In genomic region chr4:126150297-126150948, GRCm38 (mm10) we compare ENCODE assay signal across 8 mouse cellular contexts. TPM values are rescaled to one million over a fixed set of nuclear protein-coding genes. Genes with fewer than 3 reads are reported as not detected.
A peak's percentile ranks its signal among the peaks of the same experiment; 100 is the strongest.
DNase-seq lines count a peak whose midpoint lies in the region; ATAC-seq lines count a peak whose summit lies in the region.

No protein-coding gene starts in this region.

- 29% methylated on average over 16 of the region's 16 CpGs for WGBS in heart, embryonic 12.5 days
- 60% methylated on average over 16 of the region's 16 CpGs for WGBS in midbrain, embryonic 14.5 days

- peak overlapping the region; percentile 88 for H3K27ac ChIP-seq in heart, embryonic 12.5 days (ENCODE audit: poor library complexity, severe bottlenecking)
- H3K27ac ChIP-seq in midbrain, embryonic 14.5 days (replicated peaks; ENCODE audit: low read depth, low read length), result no peak overlapping the region

- peaks cover 13% of the 10 kb centered on the region for H3K27me3 ChIP-seq in heart, embryonic 12.5 days (replicated peaks)
- peaks cover 36% of the 10 kb centered on the region for H3K27me3 ChIP-seq in midbrain, embryonic 14.5 days (ENCODE audit: control insufficient read depth, insufficient read depth, low read length)

- ATAC-seq in heart, embryonic 12.5 days (ENCODE audit: insufficient number of reproducible peaks, low FRiP score), result peak; percentile 60
- ATAC-seq in midbrain, embryonic 14.5 days (ENCODE audit: low FRiP score, low TSS enrichment), result no peak

- H3K9me3 ChIP-seq in heart, embryonic 12.5 days (replicated peaks), result no peaks in the 10 kb centered on the region
- no peaks in the 10 kb centered on the region for H3K9me3 ChIP-seq in midbrain, embryonic 14.5 days (ENCODE audit: control insufficient read depth, low read length)

- peaks cover 62% of the 10 kb centered on the region for H3K4me1 ChIP-seq in heart, embryonic 12.5 days (replicated peaks)
- 0 out of 2 replicates have a peak, but pooled peaks cover 8% of the 10 kb centered on the region for H3K4me1 ChIP-seq in midbrain, embryonic 14.5 days (ENCODE audit: control insufficient read depth, insufficient read depth, low read length)

- peak overlapping the region; percentile 84 for H3K4me2 ChIP-seq in heart, embryonic 12.5 days
- H3K4me2 ChIP-seq in midbrain, embryonic 14.5 days (ENCODE audit: low read length), result no peak overlapping the region

- peaks cover 8% of the 10 kb centered on the region; the same call in 1 of the 2 replicates for H3K36me3 ChIP-seq in heart, embryonic 12.5 days
- H3K36me3 ChIP-seq in midbrain, embryonic 14.5 days (ENCODE audit: control insufficient read depth, insufficient read depth, low read length), result no peaks in the 10 kb centered on the region

- H3K9ac ChIP-seq in heart, embryonic 12.5 days, result peak overlapping the region; percentile 82; the same call in 1 of the 2 replicates
- no peak overlapping the region for H3K9ac ChIP-seq in midbrain, embryonic 14.5 days (replicated peaks; ENCODE audit: low read length)

- H3K4me3 ChIP-seq in heart, embryonic 12.5 days, result peak overlapping the region; percentile 73
- H3K4me3 ChIP-seq in midbrain, embryonic 14.5 days (replicated peaks; ENCODE audit: low read depth, low read length), result no peak overlapping the region

- DNase-seq in T-cell, adult 2 months (ENCODE audit: low spot score), result peak; percentile 20
- DNase-seq in embryo, embryonic 11 days, result peak; percentile 95
- peak; percentile 82 to 87 for DNase-seq in kidney, postnatal 36 days
- peak; percentile 11 for DNase-seq in midbrain, embryonic 14.5 days
- DNase-seq in cerebellum, adult 11 months, result no peak
- no peak for DNase-seq in right cerebral cortex, postnatal 25 days
- no peak for DNase-seq in right cerebral cortex, adult 18-20 months

RNA-seq across cellular contexts. Expression of gene Eva1b, which starts 2.9 kb away (rescaled TPM):
- 30.6 and 31.2 TPM in 2 replicates for polyA plus RNA-seq in heart, embryonic 12.5 days (2016; fragmentation: Nextera tagmentation; extraction: Ambion mirVana)
- 7.8 and 12.3 TPM in 2 replicates for polyA plus RNA-seq in midbrain, embryonic 14.5 days (2014; fragmentation: Nextera tagmentation; extraction: Ambion mirVana)

RNA-seq across cellular contexts. Expression of gene Sh3d21, which starts 12.9 kb away (rescaled TPM):
- polyA plus RNA-seq in heart, embryonic 12.5 days (2016; fragmentation: Nextera tagmentation; extraction: Ambion mirVana), result 2.7 and 3.6 TPM in 2 replicates
- 0.89 and 1.1 TPM in 2 replicates for polyA plus RNA-seq in midbrain, embryonic 14.5 days (2014; fragmentation: Nextera tagmentation; extraction: Ambion mirVana)

RNA-seq across cellular contexts. Expression of gene Stk40, which starts 46.7 kb away (rescaled TPM):
- 35.0 and 35.2 TPM in 2 replicates for polyA plus RNA-seq in heart, embryonic 12.5 days (2016; fragmentation: Nextera tagmentation; extraction: Ambion mirVana)
- 21.1 and 29.4 TPM in 2 replicates for polyA plus RNA-seq in midbrain, embryonic 14.5 days (2014; fragmentation: Nextera tagmentation; extraction: Ambion mirVana)

RNA-seq across cellular contexts. Expression of gene Thrap3, which starts 52.1 kb away (rescaled TPM):
- 177 and 191 TPM in 2 replicates for polyA plus RNA-seq in heart, embryonic 12.5 days (2016; fragmentation: Nextera tagmentation; extraction: Ambion mirVana)
- polyA plus RNA-seq in midbrain, embryonic 14.5 days (2014; fragmentation: Nextera tagmentation; extraction: Ambion mirVana), result 113 and 167 TPM in 2 replicates

RNA-seq across cellular contexts. Expression of gene Lsm10, which starts 54.0 kb away (rescaled TPM):
- 36.3 and 41.2 TPM in 2 replicates for polyA plus RNA-seq in heart, embryonic 12.5 days (2016; fragmentation: Nextera tagmentation; extraction: Ambion mirVana)
- polyA plus RNA-seq in midbrain, embryonic 14.5 days (2014; fragmentation: Nextera tagmentation; extraction: Ambion mirVana), result 47.8 and 51.2 TPM in 2 replicates

Comparison
In these comparisons a context has a peak if more than half of its experiments do, and no peak if none do; other contexts are left out.
1. DNase-seq: peak in T-cell, adult 2 months (single experiment), embryo, embryonic 11 days (single experiment), kidney, postnatal 36 days (2 of 2) and midbrain, embryonic 14.5 days (single experiment); none in cerebellum, adult 11 months (single experiment), right cerebral cortex, postnatal 25 days (single experiment) and right cerebral cortex, adult 18-20 months (single experiment).